8 mouse cellular contexts compared by ENCODE assay signal in the genomic region with DNA sequence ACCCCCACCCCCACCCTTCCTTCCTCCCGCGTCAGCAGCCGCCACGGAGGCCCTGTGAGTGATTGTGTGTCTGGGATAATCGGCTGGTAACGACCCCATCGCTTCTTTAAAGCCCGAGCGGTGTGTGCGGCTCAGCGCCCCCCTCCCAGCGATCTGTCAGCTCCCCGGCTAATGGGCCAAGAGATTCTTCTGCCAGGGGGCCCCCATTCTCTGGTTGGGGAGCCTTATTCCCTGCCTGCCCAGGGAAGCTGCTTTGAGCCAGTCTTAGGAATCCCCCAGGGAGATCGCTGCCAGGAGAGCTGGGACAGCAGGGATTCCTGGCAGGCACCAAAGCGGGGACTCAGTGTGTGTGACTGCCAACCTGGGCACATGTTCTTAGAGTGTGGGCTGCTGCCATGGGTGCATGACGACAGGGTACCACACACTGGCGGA. TPM values are rescaled to one million over a fixed set of nuclear protein-coding genes. Genes with fewer than 3 reads are reported as not detected.
DNase-seq lines count a peak whose midpoint lies in the region; ATAC-seq and TF ChIP-seq lines count a peak whose summit lies in the region.

No protein-coding gene starts in this region.

- DNase-seq in intestine, embryonic 14.5 days (ENCODE audit: low spot score), result peak; percentile 60
- DNase-seq in embryonic facial prominence, embryonic 10.5 days (ENCODE audit: low spot score), result peak; percentile 50
- DNase-seq in left cerebral cortex, postnatal 25 days (ENCODE audit: low spot score in 2 of 2), result peak; percentile 67 to 94
- DNase-seq in right cerebral cortex, adult 2 months (ENCODE audit: low spot score in 2 of 2), result peak; percentile 67 to 75
- DNase-seq in ovary, postnatal 14 days (ENCODE audit: low spot score), result no peak
- DNase-seq in ovary, postnatal 10 days (ENCODE audit: low spot score), result no peak

- no peak overlapping the region for H3K9ac ChIP-seq in intestine, embryonic 14.5 days (ENCODE audit: low read length)
- no peak overlapping the region for H3K9ac ChIP-seq in intestine, postnatal 0 days (ENCODE audit: low read depth, low read length)
- H3K9ac ChIP-seq in heart, embryonic 16.5 days (ENCODE audit: low read length), result 0 out of 2 replicates have a peak overlapping the region, but pooled peaks have one; percentile 24

- H3K36me3 ChIP-seq in intestine, embryonic 14.5 days (ENCODE audit: control insufficient read depth, insufficient read depth, low read length), result peaks cover 72% of the 10 kb centered on the region
- peaks cover 75% of the 10 kb centered on the region for H3K36me3 ChIP-seq in intestine, postnatal 0 days (ENCODE audit: control insufficient read depth, insufficient read depth)
- H3K36me3 ChIP-seq in embryonic facial prominence, embryonic 10.5 days (replicated peaks), result peaks cover 80% of the 10 kb centered on the region
- peaks cover 58% of the 10 kb centered on the region for H3K36me3 ChIP-seq in heart, embryonic 16.5 days (ENCODE audit: control insufficient read depth, insufficient read depth)

- intact Hi-C loops in left cerebral cortex, postnatal 25 days (cut with DNase I), result no loop called here

- no peak for ATAC-seq in intestine, embryonic 14.5 days (replicated peaks; ENCODE audit: low FRiP score, low TSS enrichment, low read depth)
- ATAC-seq in intestine, postnatal 0 days, result no peak
- no peak for ATAC-seq in heart, embryonic 16.5 days (replicated peaks; ENCODE audit: extremely low read depth, insufficient read depth, low FRiP score)

- H3K9me3 ChIP-seq in intestine, embryonic 14.5 days (ENCODE audit: control insufficient read depth, low read length), result no peaks in the 10 kb centered on the region
- H3K9me3 ChIP-seq in intestine, postnatal 0 days (ENCODE audit: control insufficient read depth), result no peaks in the 10 kb centered on the region
- no peaks in the 10 kb centered on the region for H3K9me3 ChIP-seq in embryonic facial prominence, embryonic 10.5 days
- no peaks in the 10 kb centered on the region for H3K9me3 ChIP-seq in heart, embryonic 16.5 days (replicated peaks; ENCODE audit: control insufficient read depth, low read length)

- TF ChIP-seq CTCF in intestine, postnatal 0 days (IDR thresholded peaks at IDR 0.05; ENCODE audit: low read depth), result no peak

- 23% methylated on average over 17 of the region's 17 CpGs for WGBS in intestine, embryonic 14.5 days
- WGBS in intestine, postnatal 0 days, result 64% methylated on average over 16 of the region's 17 CpGs
- WGBS in embryonic facial prominence, embryonic 10.5 days, result 29% methylated on average over 17 of the region's 17 CpGs
- WGBS in heart, embryonic 16.5 days, result 50% methylated on average over 15 of the region's 17 CpGs

- no peak overlapping the region for H3K4me3 ChIP-seq in intestine, embryonic 14.5 days (ENCODE audit: low read depth, low read length)
- no peak overlapping the region for H3K4me3 ChIP-seq in intestine, postnatal 0 days (ENCODE audit: low read depth, low read length)
- H3K4me3 ChIP-seq in embryonic facial prominence, embryonic 10.5 days, result peak overlapping the region; percentile 39
- no peak overlapping the region for H3K4me3 ChIP-seq in heart, embryonic 16.5 days (ENCODE audit: low read length)

- peak overlapping the region; percentile 33; the same call in 1 of the 2 replicates for H3K27ac ChIP-seq in intestine, embryonic 14.5 days (ENCODE audit: low read depth)
- no peak overlapping the region for H3K27ac ChIP-seq in intestine, postnatal 0 days (ENCODE audit: low read depth, low read length)
- peak overlapping the region; percentile 78 for H3K27ac ChIP-seq in embryonic facial prominence, embryonic 10.5 days (replicated peaks)
- H3K27ac ChIP-seq in heart, embryonic 16.5 days (ENCODE audit: low read length), result no peak overlapping the region; the same call in 1 of the 2 replicates

- H3K27me3 ChIP-seq in intestine, embryonic 14.5 days (replicated peaks; ENCODE audit: control insufficient read depth, insufficient read depth, low read length), result no peaks in the 10 kb centered on the region
- no peaks in the 10 kb centered on the region for H3K27me3 ChIP-seq in intestine, postnatal 0 days (replicated peaks; ENCODE audit: control insufficient read depth, insufficient read depth, low read length)
- H3K27me3 ChIP-seq in embryonic facial prominence, embryonic 10.5 days (replicated peaks; ENCODE audit: low read depth, poor library complexity, severe bottlenecking), result no peaks in the 10 kb centered on the region
- no peaks in the 10 kb centered on the region for H3K27me3 ChIP-seq in heart, embryonic 16.5 days (ENCODE audit: control insufficient read depth, insufficient read depth, low read length)

- peak overlapping the region; percentile 13; the same call in 1 of the 2 replicates for H3K4me2 ChIP-seq in intestine, embryonic 14.5 days (ENCODE audit: low read length)
- H3K4me2 ChIP-seq in intestine, postnatal 0 days (replicated peaks; ENCODE audit: low read depth), result no peak overlapping the region
- no peak overlapping the region for H3K4me2 ChIP-seq in heart, embryonic 16.5 days (ENCODE audit: low read depth, low read length)

- peaks cover 71% of the 10 kb centered on the region for H3K4me1 ChIP-seq in intestine, embryonic 14.5 days (replicated peaks; ENCODE audit: control insufficient read depth, insufficient read depth, low read length)
- peaks cover 11% of the 10 kb centered on the region; the same call in 1 of the 2 replicates for H3K4me1 ChIP-seq in intestine, postnatal 0 days (replicated peaks; ENCODE audit: control insufficient read depth, insufficient read depth, low read length)
- H3K4me1 ChIP-seq in embryonic facial prominence, embryonic 10.5 days, result peaks cover 77% of the 10 kb centered on the region
- peaks cover 68% of the 10 kb centered on the region for H3K4me1 ChIP-seq in heart, embryonic 16.5 days (ENCODE audit: control insufficient read depth, insufficient read depth, low read length)

RNA-seq across cellular contexts. Expression of a gene that starts 13.3 kb away (rescaled TPM):
- polyA plus RNA-seq in intestine, embryonic 14.5 days (2014; fragmentation: Nextera tagmentation; extraction: Ambion mirVana), result 0.22 TPM in 1 of 2 replicates, not detected in the other
- polyA plus RNA-seq in intestine, postnatal 0 days (2015; fragmentation: Nextera tagmentation; extraction: Ambion mirVana), result 0.61 and 0.80 TPM in 2 replicates
- 0.25 TPM in 1 of 2 replicates, not detected in the other for polyA plus RNA-seq in embryonic facial prominence, embryonic 10.5 days (2016; fragmentation: Nextera tagmentation; extraction: Ambion mirVana)
- polyA plus RNA-seq in heart, embryonic 16.5 days (2015; fragmentation: Nextera tagmentation; extraction: Ambion mirVana), result 4.1 and 4.5 TPM in 2 replicates
- total RNA-seq in left cerebral cortex, postnatal 25 days (2021), result 1 to 10 TPM; 2.9 to 3.0 TPM

RNA-seq across cellular contexts. Expression of a gene that starts 41.9 kb away (rescaled TPM):
- polyA plus RNA-seq in intestine, embryonic 14.5 days (2014; fragmentation: Nextera tagmentation; extraction: Ambion mirVana), result 42.4 and 43.6 TPM in 2 replicates
- 22.2 and 22.4 TPM in 2 replicates for polyA plus RNA-seq in intestine, postnatal 0 days (2015; fragmentation: Nextera tagmentation; extraction: Ambion mirVana)
- polyA plus RNA-seq in embryonic facial prominence, embryonic 10.5 days (2016; fragmentation: Nextera tagmentation; extraction: Ambion mirVana), result 34.0 and 35.6 TPM in 2 replicates
- polyA plus RNA-seq in heart, embryonic 16.5 days (2015; fragmentation: Nextera tagmentation; extraction: Ambion mirVana), result 28.2 and 28.6 TPM in 2 replicates
- total RNA-seq in left cerebral cortex, postnatal 25 days (2021), result 10 to 100 TPM in 1 of 2 experiments, 1 to 10 TPM in 1; 9.4 to 12.1 TPM

RNA-seq across cellular contexts. Expression of a gene that starts 54.5 kb away (rescaled TPM):
- polyA plus RNA-seq in intestine, embryonic 14.5 days (2014; fragmentation: Nextera tagmentation; extraction: Ambion mirVana), result 248 and 272 TPM in 2 replicates
- 40.9 and 41.8 TPM in 2 replicates for polyA plus RNA-seq in intestine, postnatal 0 days (2015; fragmentation: Nextera tagmentation; extraction: Ambion mirVana)
- polyA plus RNA-seq in embryonic facial prominence, embryonic 10.5 days (2016; fragmentation: Nextera tagmentation; extraction: Ambion mirVana), result 332 and 336 TPM in 2 replicates
- 162 and 179 TPM in 2 replicates for polyA plus RNA-seq in heart, embryonic 16.5 days (2015; fragmentation: Nextera tagmentation; extraction: Ambion mirVana)
- total RNA-seq in left cerebral cortex, postnatal 25 days (2021), result 1 to 10 TPM in 1 of 2 experiments, under 1 TPM in 1; 0.87 to 1.3 TPM

Comparison
In these comparisons a context has a peak if more than half of its experiments do, and no peak if none do; other contexts are left out.
1. H3K27ac ChIP-seq: peak in intestine, embryonic 14.5 days (single experiment) and embryonic facial prominence, embryonic 10.5 days (single experiment); none in intestine, postnatal 0 days (single experiment) and heart, embryonic 16.5 days (single experiment).
2. DNase-seq: peak in intestine, embryonic 14.5 days (single experiment), embryonic facial prominence, embryonic 10.5 days (single experiment), left cerebral cortex, postnatal 25 days (2 of 2) and right cerebral cortex, adult 2 months (2 of 2); none in ovary, postnatal 14 days (single experiment) and ovary, postnatal 10 days (single experiment).